Mouse (Mus musculus) embryo, embryonic 10.5 days (tissue): ENCODE data around the gene Mybpc1.

Experiments used
- DNase-seq: peaks from one replicate; pipeline ENCODE4 v3.0.0-alpha.2; 2015; ENCODE audit warnings: low spot score

Mybpc1 gene

GRCm38 (mm10) chr10:88604943-88605342 is at the start of gene Mybpc1:
Gene Mybpc1, minus strand, starts transcription at chr10:88605152.
- DNase-seq: peak; percentile 78

- DNase-seq: no peak
Observed at GRCm38 (mm10) chr10:88645448-88645847, 40.5 kb upstream of the Mybpc1 start.

- no peak for DNase-seq
Observed at GRCm38 (mm10) chr10:88631330-88631953, 26.5 kb upstream of the Mybpc1 start.

- no peak for DNase-seq
Observed at GRCm38 (mm10) chr10:88630663-88631329, 25.8 kb upstream of the Mybpc1 start.

GRCm38 (mm10) chr10:88627052-88627451 is 22.1 kb upstream of the Mybpc1 start:
- DNase-seq: no peak

- no peak for DNase-seq
Observed at GRCm38 (mm10) chr10:88626176-88626575, 21.2 kb upstream of the Mybpc1 start.

GRCm38 (mm10) chr10:88624300-88624699 is 19.3 kb upstream of the Mybpc1 start:
- DNase-seq: no peak

GRCm38 (mm10) chr10:88622624-88623023 is 17.7 kb upstream of the Mybpc1 start:
- DNase-seq: no peak

GRCm38 (mm10) chr10:88620809-88621208 is 15.9 kb upstream of the Mybpc1 start:
- no peak for DNase-seq

- no peak for DNase-seq
Observed at GRCm38 (mm10) chr10:88613051-88613450, 8.1 kb upstream of the Mybpc1 start.

- no peak for DNase-seq
Observed at GRCm38 (mm10) chr10:88606686-88607085, 1.7 kb upstream of the Mybpc1 start.

GRCm38 (mm10) chr10:88606065-88606464 is 1.1 kb upstream of the Mybpc1 start:
- DNase-seq: peak; percentile 14

- peak; percentile 14 for DNase-seq
Observed at GRCm38 (mm10) chr10:88603773-88604172, 1.2 kb downstream of the Mybpc1 start.

- peak; percentile 52 for DNase-seq
Observed at GRCm38 (mm10) chr10:88603256-88603655, 1.7 kb downstream of the Mybpc1 start.

GRCm38 (mm10) chr10:88600591-88600990 is 4.4 kb downstream of the Mybpc1 start:
- DNase-seq: no peak

- no peak for DNase-seq
Observed at GRCm38 (mm10) chr10:88592316-88592715, 12.6 kb downstream of the Mybpc1 start.

- no peak for DNase-seq
Observed at GRCm38 (mm10) chr10:88591042-88591441, 13.9 kb downstream of the Mybpc1 start.

- no peak for DNase-seq
Observed at GRCm38 (mm10) chr10:88584469-88584868, 20.5 kb downstream of the Mybpc1 start.

GRCm38 (mm10) chr10:88580786-88581185 is 24.2 kb downstream of the Mybpc1 start:
- DNase-seq: no peak

GRCm38 (mm10) chr10:88578651-88579050 is 26.3 kb downstream of the Mybpc1 start:
- DNase-seq: no peak

- no peak for DNase-seq
Observed at GRCm38 (mm10) chr10:88574115-88574635, 30.8 kb downstream of the Mybpc1 start.

GRCm38 (mm10) chr10:88572123-88572522 is 32.8 kb downstream of the Mybpc1 start:
- no peak for DNase-seq

- no peak for DNase-seq
Observed at GRCm38 (mm10) chr10:88557046-88557445, 47.9 kb downstream of the Mybpc1 start.

- DNase-seq: no peak
Observed at GRCm38 (mm10) chr10:88552738-88553137, 52.2 kb downstream of the Mybpc1 start.
